Mouse (Mus musculus) ES-E14 (cell line): ENCODE measurements at regions not wholly inside any gene's neighbourhood (a gene's known extent, or its start where the extent isn't known, plus 50 kb on each side); places are given as distances from the start of the nearest gene placed in this dataset.

Experiments used
- DNase-seq: peaks from one replicate; pipeline ENCODE4 v3.0.0-alpha.2; 2013; ENCODE audit warnings: low read depth, low spot score
- H3K27ac ChIP-seq: 2 replicates; pipeline ENCODE4 v1.5.1; 2012; ENCODE audit warnings: low read depth, mild to moderate bottlenecking, low read length, moderate library complexity, mixed read lengths; ENCODE audit not compliant: poor library complexity, insufficient read depth, severe bottlenecking
- H3K36me3 ChIP-seq: 2 replicates; pipeline ENCODE4 v1.6.1; 2012; ENCODE audit warnings: mild to moderate bottlenecking, low read length, moderate library complexity, mixed read lengths; ENCODE audit not compliant: control insufficient read depth, poor library complexity, insufficient read depth, severe bottlenecking
- H3K4me1 ChIP-seq, 2 experiments: fragments of 150-350 bp in 1 of 2; sonication (generic) in 1 of 2; 2 replicates each; pipeline ENCODE4 v1.6.1; 2012; ENCODE audit warnings: low read length in 2 of 2, mild to moderate bottlenecking in 1 of 2, mixed read lengths in 1 of 2; ENCODE audit not compliant: control insufficient read depth in 2 of 2, insufficient read depth in 2 of 2, poor library complexity in 1 of 2
- H3K4me3 ChIP-seq, 2 experiments: fragments of 150-350 bp in 1 of 2; sonication (generic) in 1 of 2; 2 replicates each; pipeline ENCODE4 v1.5.1; 2012; ENCODE audit warnings: low read length in 2 of 2, low read depth in 1 of 2, mild to moderate bottlenecking in 1 of 2, mixed read lengths in 1 of 2; ENCODE audit not compliant: insufficient read depth in 1 of 2, poor library complexity in 1 of 2, severe bottlenecking in 1 of 2
- H3K9ac ChIP-seq: 2 replicates; pipeline ENCODE4 v1.6.1; 2012; ENCODE audit warnings: low read depth, mild to moderate bottlenecking, low read length, mixed read lengths; ENCODE audit not compliant: poor library complexity, insufficient read depth, severe bottlenecking
- H3K9me3 ChIP-seq: fragments of 150-350 bp; sonication (generic); 2 replicates; pipeline ENCODE4 v1.6.1; 2012; ENCODE audit warnings: low read depth, mild to moderate bottlenecking, low read length; ENCODE audit not compliant: control insufficient read depth, insufficient read depth
- CHD2 ChIP-seq: IDR thresholded peaks from 2 replicates; pipeline ENCODE4 v1.6.1; 2014; ENCODE audit warnings: mild to moderate bottlenecking, low read depth, low read length, inconsistent platforms
- HCFC1 ChIP-seq: IDR thresholded peaks from 2 replicates; pipeline ENCODE4 v1.6.1; 2012; ENCODE audit warnings: low read length, inconsistent platforms, borderline replicate concordance; ENCODE audit not compliant: insufficient read depth
- MAFK ChIP-seq: IDR thresholded peaks from 2 replicates; pipeline ENCODE4 v1.6.1; 2014; ENCODE audit warnings: mild to moderate bottlenecking, low read depth, low read length, inconsistent platforms; ENCODE audit not compliant: insufficient read depth
- ZC3H11A ChIP-seq: IDR thresholded peaks from 2 replicates; pipeline ENCODE4 v1.6.1; 2012; ENCODE audit warnings: low read depth, mild to moderate bottlenecking, inconsistent platforms, low read length, borderline replicate concordance
- ZNF384 ChIP-seq: IDR thresholded peaks from 2 replicates; pipeline ENCODE4 v1.6.1; 2012; ENCODE audit warnings: low read depth, low read length, inconsistent platforms
- in situ Hi-C, 2 experiments: fragments of 600-800 bp; cut with MboI; formaldehyde crosslinking; loops; one replicate each; pipeline ENCODE4 v1.15.1; 2025; ENCODE audit warnings: low sequenced_read_pairs in 2 of 2, inconsistent platforms in 1 of 2; ENCODE audit not compliant: unreplicated experiment in 2 of 2

- Histone ChIP-seq H3K9me3 (no peaks in the 10 kb centered on the region), H3K4me3 (no peak overlapping the region), H3K4me1 (no peaks in the 10 kb centered on the region), H3K27ac (no peak overlapping the region), H3K36me3 (no peaks in the 10 kb centered on the region), H3K9ac (no peak overlapping the region)
- DNase-seq = no peak
- in situ Hi-C loops = no loop called here
- TF ChIP-seq ZC3H11A (no peak), CHD2 (no peak), ZNF384 (no peak), MAFK (no peak), HCFC1 (no peak)
Observed at GRCm38 (mm10) chr11:24537721-24538120, 459.9 kb downstream of the Bcl11a start.

GRCm38 (mm10) chr11:24569655-24570054 lies 491.8 kb downstream of the Bcl11a start:
- Histone ChIP-seq H3K36me3 (no peaks in the 10 kb centered on the region), H3K4me1 (no peaks in the 10 kb centered on the region), H3K9me3 (no peaks in the 10 kb centered on the region), H3K9ac (no peak overlapping the region), H3K27ac (no peak overlapping the region), H3K4me3 (no peak overlapping the region)
- no peak for TF ChIP-seq MAFK
- TF ChIP-seq ZNF384 = no peak
- TF ChIP-seq ZC3H11A = no peak
- no peak for TF ChIP-seq HCFC1
- no peak for TF ChIP-seq CHD2
- DNase-seq = no peak
- in situ Hi-C loops = no loop called here

- no peaks in the 10 kb centered on the region for H3K9me3 ChIP-seq
- DNase-seq = no peak
- no peak overlapping the region for H3K27ac ChIP-seq
- no peak overlapping the region for H3K9ac ChIP-seq
- H3K36me3 ChIP-seq = no peaks in the 10 kb centered on the region
- no peak for TF ChIP-seq ZC3H11A
- no peak for TF ChIP-seq MAFK
- TF ChIP-seq CHD2 = no peak
- no peak for TF ChIP-seq HCFC1
- no peak for TF ChIP-seq ZNF384
- H3K4me3 ChIP-seq = no peak overlapping the region
- H3K4me1 ChIP-seq = no peaks in the 10 kb centered on the region
- in situ Hi-C loops = no loop called here
Observed at GRCm38 (mm10) chr11:24613529-24613928, 535.7 kb downstream of the Bcl11a start.

GRCm38 (mm10) chr11:24615436-24615835 lies 537.6 kb downstream of the Bcl11a start:
- Histone ChIP-seq H3K36me3 (no peaks in the 10 kb centered on the region), H3K9me3 (no peaks in the 10 kb centered on the region), H3K9ac (no peak overlapping the region), H3K4me1 (no peaks in the 10 kb centered on the region), H3K27ac (no peak overlapping the region), H3K4me3 (no peak overlapping the region)
- in situ Hi-C loops = no loop called here
- no peak for DNase-seq
- TF ChIP-seq HCFC1 (no peak), ZNF384 (no peak), MAFK (no peak), CHD2 (no peak), ZC3H11A (no peak)

- DNase-seq = no peak
- no peaks in the 10 kb centered on the region for H3K36me3 ChIP-seq
- H3K4me1 ChIP-seq = no peaks in the 10 kb centered on the region
- no peak overlapping the region for H3K27ac ChIP-seq
- no peaks in the 10 kb centered on the region for H3K9me3 ChIP-seq
- no peak overlapping the region for H3K4me3 ChIP-seq
- in situ Hi-C loops = no loop called here
- TF ChIP-seq MAFK (no peak), ZNF384 (no peak)
- H3K9ac ChIP-seq = no peak overlapping the region
Observed at GRCm38 (mm10) chr11:24618586-24618985, 540.7 kb downstream of the Bcl11a start.
